In the genomic region with DNA sequence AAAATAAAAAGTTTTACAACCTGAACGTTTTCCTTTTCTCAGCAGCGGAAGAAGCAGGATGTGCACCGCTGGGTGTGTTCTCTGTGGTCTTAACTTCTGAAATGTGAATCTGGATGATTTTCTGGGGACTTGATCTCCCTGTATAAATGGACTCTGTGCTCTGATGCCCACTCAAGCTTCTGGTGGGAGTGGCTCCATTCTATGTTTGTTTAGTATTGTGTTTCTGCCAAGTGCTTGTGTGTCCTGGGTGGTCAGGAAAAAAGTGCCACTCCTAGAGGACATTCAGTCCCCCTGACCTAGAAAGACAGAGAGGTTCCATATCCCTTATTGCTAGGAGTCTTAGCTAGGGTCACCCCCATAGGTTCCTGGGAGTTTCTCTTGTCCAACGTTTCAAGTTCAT, we compare ENCODE assay signal across 30 mouse cellular contexts. TPM values are rescaled to one million over a fixed set of nuclear protein-coding genes. Genes with fewer than 3 reads are reported as not detected.
"Had no signal": no experiment of that assay in that cellular context is flagged by ENCODE, and none has a peak within 500 bp of the region (broad histone marks: within the 10 kb centered on the region; RNA-seq: fewer than 3 reads in every experiment).

A gene (minus strand): TSS at position 101 of the 400 bp plus-strand sequence.

- H3K4me1 ChIP-seq: embryonic facial prominence, embryonic 10.5 days; embryonic facial prominence, embryonic 12.5 days; embryonic facial prominence, embryonic 13.5 days; embryonic facial prominence, embryonic 15.5 days; forebrain, embryonic 10.5 days; forebrain, embryonic 13.5 days had no signal

- DNase-seq: cerebellum, adult 8-10 months; cerebellum, adult 9-10 months; cerebellum, adult 9-11 months; cerebellum, postnatal 10 days; cerebellum, postnatal 14 days; cerebellum, postnatal 25 days; cerebellum, postnatal 36 days; embryo, embryonic 11 days; forebrain, postnatal 0 days; gastrocnemius, adult 2 months; gastrocnemius, postnatal 10 days; gastrocnemius, postnatal 14 days; gastrocnemius, postnatal 25 days; gastrocnemius, postnatal 36 days; heart, adult 11 months; heart, adult 18-20 months; heart, adult 2 months had no signal

- H3K9ac ChIP-seq: embryonic facial prominence, embryonic 12.5 days; embryonic facial prominence, embryonic 13.5 days; embryonic facial prominence, embryonic 15.5 days; forebrain, embryonic 12.5 days; forebrain, embryonic 13.5 days; forebrain, embryonic 15.5 days; forebrain, postnatal 0 days had no signal

- H3K4me3 ChIP-seq: embryonic facial prominence, embryonic 10.5 days; embryonic facial prominence, embryonic 12.5 days; embryonic facial prominence, embryonic 13.5 days; embryonic facial prominence, embryonic 15.5 days; erythroblast, embryonic 14.5 days; forebrain, embryonic 10.5 days; forebrain, embryonic 12.5 days; forebrain, embryonic 13.5 days; forebrain, embryonic 15.5 days; gastrocnemius, adult 2 months; heart, adult 2 months had no signal

- H3K9me3 ChIP-seq: embryonic facial prominence, embryonic 10.5 days; embryonic facial prominence, embryonic 12.5 days; embryonic facial prominence, embryonic 13.5 days; embryonic facial prominence, embryonic 15.5 days; forebrain, embryonic 10.5 days; forebrain, embryonic 12.5 days; forebrain, embryonic 13.5 days; forebrain, embryonic 15.5 days had no signal

- H3K4me2 ChIP-seq: embryonic facial prominence, embryonic 12.5 days; embryonic facial prominence, embryonic 13.5 days; embryonic facial prominence, embryonic 15.5 days; forebrain, embryonic 12.5 days; forebrain, embryonic 13.5 days; forebrain, embryonic 15.5 days had no signal

- H3K36me3 ChIP-seq: embryonic facial prominence, embryonic 10.5 days; embryonic facial prominence, embryonic 12.5 days; embryonic facial prominence, embryonic 13.5 days; embryonic facial prominence, embryonic 15.5 days; forebrain, embryonic 10.5 days; forebrain, embryonic 12.5 days; forebrain, embryonic 15.5 days had no signal

- H3K27ac ChIP-seq: embryonic facial prominence, embryonic 10.5 days; embryonic facial prominence, embryonic 12.5 days; embryonic facial prominence, embryonic 13.5 days; embryonic facial prominence, embryonic 15.5 days; forebrain, embryonic 10.5 days; forebrain, embryonic 12.5 days; forebrain, embryonic 13.5 days; forebrain, embryonic 15.5 days; gastrocnemius, adult 2 months; heart, adult 2 months had no signal

- ATAC-seq: forebrain, embryonic 13.5 days; forebrain, embryonic 14.5 days; forebrain, embryonic 15.5 days; forebrain, embryonic 16.5 days; forebrain, postnatal 0 days had no signal

- H3K27me3 ChIP-seq: embryonic facial prominence, embryonic 12.5 days; embryonic facial prominence, embryonic 13.5 days; embryonic facial prominence, embryonic 15.5 days; forebrain, embryonic 12.5 days; forebrain, embryonic 13.5 days; forebrain, embryonic 15.5 days had no signal

RNA-seq across cellular contexts. Expression of the gene that starts here (rescaled TPM):
- polyA plus RNA-seq: embryonic facial prominence, embryonic 10.5 days; embryonic facial prominence, embryonic 11.5 days; embryonic facial prominence, embryonic 13.5 days; erythroblast, embryonic 14.5 days; forebrain, embryonic 10.5 days; forebrain, embryonic 11.5 days; forebrain, embryonic 12.5 days; forebrain, embryonic 13.5 days; heart, adult 2 months had no signal
